Mouse (Mus musculus) midbrain, embryonic 15.5 days (tissue): ENCODE results near the gene Nkd1. TPM values are rescaled to one million over a fixed set of nuclear protein-coding genes. Genes with fewer than 3 reads are reported as not detected.

Source experiments
- ATAC-seq: fragments of 200-750 bp; cut with Nextera tagmentation; replicated peaks from 2 replicates; pipeline ENCODE4 v1.8.0; 2017; ENCODE audit warnings: moderate TSS enrichment
- H3K27ac ChIP-seq: fragments of 300-500 bp; sonication (generic); 2 replicates; pipeline ENCODE4 v1.5.1; 2015; ENCODE audit warnings: mild to moderate bottlenecking, inconsistent platforms
- H3K27me3 ChIP-seq: fragments of 300-500 bp; sonication (generic); replicated peaks from 2 replicates; pipeline ENCODE4 v1.6.1; 2015; ENCODE audit warnings: inconsistent platforms
- H3K36me3 ChIP-seq: fragments of 300-500 bp; sonication (generic); replicated peaks from 2 replicates; pipeline ENCODE4 v1.6.1; 2015; ENCODE audit warnings: inconsistent platforms
- H3K4me1 ChIP-seq: fragments of 300-500 bp; sonication (generic); 2 replicates; pipeline ENCODE4 v1.6.1; 2015; ENCODE audit warnings: inconsistent platforms
- H3K4me2 ChIP-seq: fragments of 300-500 bp; sonication (generic); 2 replicates; pipeline ENCODE4 v1.6.1; 2015; ENCODE audit warnings: inconsistent platforms, mild to moderate bottlenecking, moderate library complexity
- H3K4me3 ChIP-seq: fragments of 300-500 bp; sonication (generic); 2 replicates; pipeline ENCODE4 v1.5.1; 2015; ENCODE audit warnings: mild to moderate bottlenecking, inconsistent platforms
- H3K9ac ChIP-seq: fragments of 300-500 bp; sonication (generic); 2 replicates; pipeline ENCODE4 v1.6.1; 2015; ENCODE audit warnings: mild to moderate bottlenecking, inconsistent platforms
- H3K9me3 ChIP-seq: fragments of 300-500 bp; sonication (generic); 2 replicates; pipeline ENCODE4 v1.6.1; 2016; ENCODE audit warnings: inconsistent platforms
- WGBS: fragments of 180-500 bp; shearing (Covaris S2); methylation state at CpG from one replicate; pipeline ENCODE4 v1.1.7; 2015; ENCODE audit warnings: mixed read lengths; 5-methylcytosine and 5-hydroxymethylcytosine counted together
- polyA plus RNA-seq: library from polyadenylated mRNA; unstranded; fragments of >200 nt; fragmentation: Nextera tagmentation; extraction: Ambion mirVana; gene quantifications from 2 replicates; pipeline ENCODE4 v1.2.1, GENCODE M21; 2015

Nkd1 gene
- polyA plus RNA-seq, result 62.9 and 69.1 TPM in 2 replicates

DNA sequence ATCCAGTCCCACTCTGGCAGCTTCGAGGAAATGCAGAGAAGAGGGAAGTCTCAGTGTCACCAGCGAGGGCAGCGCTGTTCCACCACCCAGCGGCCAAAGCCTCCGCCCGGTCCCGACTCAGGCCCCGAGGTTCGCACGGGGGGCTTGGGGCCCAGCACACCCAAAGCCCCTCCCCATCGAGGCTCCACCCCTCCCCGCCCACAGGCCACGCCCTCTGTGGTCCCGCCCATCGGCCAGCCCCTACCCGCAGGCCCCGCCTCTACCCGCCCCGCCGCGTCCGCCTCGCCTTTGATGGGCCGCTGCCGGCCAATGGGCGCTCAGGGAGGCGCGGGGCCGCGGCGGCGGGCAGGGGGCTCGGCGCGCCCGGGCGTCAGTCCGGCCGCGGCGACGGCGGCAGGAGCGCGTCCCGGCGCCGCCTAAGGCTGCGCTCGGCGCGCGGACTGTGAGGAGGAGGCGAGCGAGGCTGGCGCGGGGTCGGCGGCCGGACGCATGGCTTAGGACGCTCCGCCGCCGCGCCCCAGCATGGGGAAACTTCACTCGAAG is at the start of gene Nkd1:
TSS of gene Nkd1 (plus strand) at position 370 of the 543 bp plus-strand sequence.
- H3K9ac ChIP-seq, result peak within 1 kb of the TSS; percentile 70
- no peaks in the 10 kb centered on the region for H3K9me3 ChIP-seq
- H3K4me1 ChIP-seq, result peaks cover 53% of the 10 kb centered on the region
- peak within 1 kb of the TSS; percentile 98 for H3K4me2 ChIP-seq
- peak within 1 kb of the TSS; percentile 67 for H3K4me3 ChIP-seq
- no peaks in the 10 kb centered on the region for H3K36me3 ChIP-seq
- WGBS, result under 1% methylated on average over 61 of the region's 67 CpGs
- peak within 1 kb of the TSS; percentile 42 for H3K27ac ChIP-seq
- peak; percentile 84 for ATAC-seq
- peaks cover 9% of the 10 kb centered on the region; the same call in 1 of the 2 replicates for H3K27me3 ChIP-seq

DNA sequence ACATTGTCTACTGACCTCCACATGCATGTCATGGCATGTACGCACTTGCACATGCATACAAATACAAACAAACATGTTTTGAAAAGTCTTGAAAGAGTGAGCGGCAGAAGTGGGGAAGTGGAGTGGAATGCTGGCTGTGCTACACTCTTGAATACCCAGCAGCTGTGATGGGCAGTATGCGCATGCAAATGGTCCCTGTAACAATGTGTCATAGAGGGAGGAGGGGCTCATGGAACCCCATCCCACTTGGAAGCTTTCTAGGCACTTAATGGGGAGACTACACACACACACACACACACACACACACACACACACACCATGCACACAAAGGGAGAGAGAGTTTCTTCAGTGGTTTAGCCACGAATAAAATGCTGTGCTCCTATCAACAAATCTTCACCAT is 39.9 kb upstream of the Nkd1 start:
- no peaks in the 10 kb centered on the region for H3K4me1 ChIP-seq
- H3K36me3 ChIP-seq, result no peaks in the 10 kb centered on the region
- no peak overlapping the region for H3K4me3 ChIP-seq
- no peaks in the 10 kb centered on the region for H3K27me3 ChIP-seq
- 58% methylated on average over 4 of the region's 4 CpGs for whole genome bisulfite sequencing
- ATAC-seq, result no peak
- H3K27ac ChIP-seq, result no peak overlapping the region
- no peak overlapping the region for H3K4me2 ChIP-seq
- no peak overlapping the region for H3K9ac ChIP-seq
- H3K9me3 ChIP-seq, result no peaks in the 10 kb centered on the region

DNA sequence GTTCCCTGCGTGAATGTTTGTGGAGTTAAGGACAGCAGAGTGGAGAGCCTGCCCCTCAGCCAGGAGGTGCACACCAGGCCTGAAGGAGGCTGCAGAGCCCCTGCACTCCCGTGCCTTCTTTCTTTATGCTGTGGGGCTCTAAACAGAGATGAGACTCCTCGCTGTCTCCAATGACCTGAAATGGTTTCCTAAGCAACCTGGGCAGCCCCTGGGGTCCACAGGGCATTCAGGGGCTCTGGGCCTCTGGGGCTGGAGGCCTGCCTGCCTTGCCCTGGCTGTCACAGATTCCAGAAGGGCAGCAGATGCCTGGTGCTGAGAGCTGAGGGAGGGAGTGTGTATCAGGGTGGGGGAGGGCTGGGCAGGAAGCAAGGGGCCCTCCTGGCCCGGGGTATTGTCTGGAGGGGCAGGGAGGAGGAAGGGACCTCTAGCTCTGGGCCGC is 32.7 kb upstream of the Nkd1 start:
- Histone ChIP-seq H3K4me2 (no peak overlapping the region), H3K9ac (no peak overlapping the region), H3K27ac (no peak overlapping the region), H3K9me3 (no peaks in the 10 kb centered on the region), H3K27me3 (no peaks in the 10 kb centered on the region), H3K4me3 (no peak overlapping the region), H3K36me3 (no peaks in the 10 kb centered on the region), H3K4me1 (peaks cover 12% of the 10 kb centered on the region)
- 5% methylated on average over 5 of the region's 5 CpGs for WGBS
- no peak for ATAC-seq

GRCm38 (mm10) chr8:88494076-88494475 is 27.1 kb upstream of the Nkd1 start:
- H3K36me3 ChIP-seq, result no peaks in the 10 kb centered on the region
- no peak overlapping the region for H3K4me2 ChIP-seq
- no peak for ATAC-seq
- H3K4me1 ChIP-seq, result peaks cover 7% of the 10 kb centered on the region; the same call in 1 of the 2 replicates
- H3K27me3 ChIP-seq, result no peaks in the 10 kb centered on the region; the same call in 1 of the 2 replicates
- no peak overlapping the region for H3K9ac ChIP-seq
- 87% methylated on average over 2 of the region's 2 CpGs for WGBS
- H3K27ac ChIP-seq, result no peak overlapping the region
- no peaks in the 10 kb centered on the region for H3K9me3 ChIP-seq
- no peak overlapping the region for H3K4me3 ChIP-seq

- Histone ChIP-seq H3K9ac (no peak overlapping the region), H3K9me3 (no peaks in the 10 kb centered on the region), H3K27me3 (no peaks in the 10 kb centered on the region; the same call in 1 of the 2 replicates), H3K36me3 (no peaks in the 10 kb centered on the region), H3K4me2 (peak overlapping the region; percentile 28), H3K4me3 (peak overlapping the region; percentile 21), H3K27ac (peak overlapping the region; percentile 53), H3K4me1 (peaks cover 7% of the 10 kb centered on the region; the same call in 1 of the 2 replicates)
- WGBS, result 7% methylated on average over 11 of the region's 11 CpGs
- peak; percentile 85 for ATAC-seq
Observed at GRCm38 (mm10) chr8:88495071-88495805, 25.9 kb upstream of the Nkd1 start.

DNA sequence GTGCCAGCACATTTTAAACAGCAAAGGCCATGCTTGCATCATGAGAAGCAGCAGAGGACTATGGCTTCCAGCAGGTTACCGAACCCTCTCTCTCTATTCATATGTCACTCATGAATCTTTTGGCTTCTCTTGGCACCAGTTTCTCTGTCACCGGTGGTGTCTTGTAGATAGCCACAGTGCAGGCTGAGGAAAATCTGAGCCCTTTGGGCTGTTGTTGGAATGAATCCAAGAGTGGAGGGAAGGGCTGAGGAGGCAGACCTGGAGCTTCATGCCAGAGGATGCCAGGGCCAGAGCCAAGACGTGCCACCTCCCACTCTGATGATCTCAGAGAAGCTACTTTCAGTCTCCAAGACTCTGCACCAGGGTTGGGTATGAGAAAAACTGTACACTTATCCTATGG is 19.0 kb upstream of the Nkd1 start:
- H3K36me3 ChIP-seq, result no peaks in the 10 kb centered on the region
- no peaks in the 10 kb centered on the region for H3K9me3 ChIP-seq
- H3K4me2 ChIP-seq, result no peak overlapping the region
- no peak overlapping the region for H3K9ac ChIP-seq
- H3K27me3 ChIP-seq, result no peaks in the 10 kb centered on the region
- H3K27ac ChIP-seq, result no peak overlapping the region
- whole genome bisulfite sequencing, result 76% methylated on average over 3 of the region's 3 CpGs
- ATAC-seq, result no peak
- no peaks in the 10 kb centered on the region for H3K4me1 ChIP-seq
- H3K4me3 ChIP-seq, result no peak overlapping the region

- H3K4me1 ChIP-seq, result peaks cover 2% of the 10 kb centered on the region
- ATAC-seq, result no peak
- no peak overlapping the region for H3K27ac ChIP-seq
- no peaks in the 10 kb centered on the region for H3K27me3 ChIP-seq
- no peak overlapping the region for H3K9ac ChIP-seq
- no peak overlapping the region for H3K4me3 ChIP-seq
- H3K9me3 ChIP-seq, result no peaks in the 10 kb centered on the region
- H3K36me3 ChIP-seq, result no peaks in the 10 kb centered on the region
- WGBS, result 85% methylated on average over 5 of the region's 5 CpGs
- H3K4me2 ChIP-seq, result no peak overlapping the region
Observed at GRCm38 (mm10) chr8:88506981-88507380, 14.2 kb upstream of the Nkd1 start.

- H3K4me2 ChIP-seq, result no peak overlapping the region
- H3K27me3 ChIP-seq, result no peaks in the 10 kb centered on the region
- WGBS, result 88% methylated on average over 5 of the region's 5 CpGs
- no peak for ATAC-seq
- no peaks in the 10 kb centered on the region for H3K36me3 ChIP-seq
- H3K9ac ChIP-seq, result no peak overlapping the region
- H3K4me3 ChIP-seq, result no peak overlapping the region
- no peak overlapping the region for H3K27ac ChIP-seq
- H3K9me3 ChIP-seq, result no peaks in the 10 kb centered on the region
- peaks cover 13% of the 10 kb centered on the region for H3K4me1 ChIP-seq
Observed at GRCm38 (mm10) chr8:88511061-88511460, 10.1 kb upstream of the Nkd1 start.

DNA sequence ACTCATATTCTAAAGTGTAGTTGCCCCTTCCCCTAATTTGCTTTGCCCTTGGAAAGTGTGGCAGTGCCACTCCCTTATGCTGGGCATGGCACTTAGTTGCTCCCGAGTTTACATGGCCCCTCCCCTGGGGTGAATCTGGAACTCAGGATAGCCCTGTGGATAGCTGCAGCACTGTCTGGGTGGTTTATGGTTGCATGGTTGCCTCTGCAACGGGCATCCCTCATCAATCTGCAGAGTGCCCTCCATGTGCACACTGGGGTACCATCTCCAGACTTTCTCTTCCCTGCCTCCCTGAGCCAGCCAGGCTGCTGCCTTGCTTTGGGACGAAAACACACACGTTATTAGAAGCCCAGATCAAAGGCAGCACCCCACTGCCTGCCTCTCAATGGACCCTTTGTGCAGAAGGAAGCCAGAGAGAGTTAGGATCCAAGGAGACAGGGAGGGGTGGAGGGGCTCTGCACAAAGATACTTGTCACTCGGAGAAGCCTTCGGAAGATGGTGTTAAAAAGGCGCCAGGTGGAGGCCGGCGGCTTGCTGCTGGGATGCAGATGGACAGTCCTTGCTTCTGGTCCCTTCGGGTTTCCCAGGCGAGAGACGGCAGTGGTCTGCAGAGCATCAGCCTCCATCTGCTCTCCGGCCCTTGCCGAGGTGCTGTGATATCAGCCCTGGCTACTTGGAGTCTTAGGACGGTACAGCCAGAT is 8.9 kb upstream of the Nkd1 start:
- H3K27ac ChIP-seq, result peak overlapping the region; percentile 53
- no peak overlapping the region for H3K4me3 ChIP-seq
- ATAC-seq, result peak; percentile 66
- H3K36me3 ChIP-seq, result no peaks in the 10 kb centered on the region
- H3K27me3 ChIP-seq, result no peaks in the 10 kb centered on the region
- peak overlapping the region; percentile 14; the same call in 1 of the 2 replicates for H3K9ac ChIP-seq
- WGBS, result 4% methylated on average over 15 of the region's 15 CpGs
- H3K4me1 ChIP-seq, result peaks cover 13% of the 10 kb centered on the region
- H3K4me2 ChIP-seq, result peak overlapping the region; percentile 34
- H3K9me3 ChIP-seq, result no peaks in the 10 kb centered on the region

DNA sequence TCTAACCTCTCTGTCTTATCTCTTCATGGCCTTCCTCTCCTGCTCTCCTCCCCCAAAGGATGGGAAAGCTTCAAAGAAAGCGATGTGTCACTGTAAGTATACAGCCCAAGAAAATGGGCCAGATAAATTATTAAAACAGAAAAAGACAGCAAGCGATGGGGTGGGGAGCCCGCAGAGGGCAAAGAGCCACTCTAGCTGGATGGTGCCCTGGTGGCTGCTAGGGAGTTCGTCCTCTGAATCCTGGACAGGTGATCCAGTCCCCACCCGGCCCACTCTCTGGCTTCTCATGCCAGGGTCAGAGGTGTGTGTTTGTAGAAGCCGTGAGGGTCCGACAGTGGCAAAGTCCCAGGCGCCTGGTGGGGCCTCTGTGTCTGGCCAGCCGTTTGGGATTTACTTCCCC is 3.1 kb upstream of the Nkd1 start:
- H3K4me2 ChIP-seq, result no peak overlapping the region
- no peak overlapping the region for H3K9ac ChIP-seq
- H3K4me1 ChIP-seq, result peaks cover 25% of the 10 kb centered on the region
- 41% methylated on average over 9 of the region's 9 CpGs for WGBS
- no peak for ATAC-seq
- H3K27ac ChIP-seq, result no peak overlapping the region
- no peaks in the 10 kb centered on the region for H3K36me3 ChIP-seq
- H3K27me3 ChIP-seq, result peaks cover 9% of the 10 kb centered on the region; the same call in 1 of the 2 replicates
- H3K4me3 ChIP-seq, result no peak overlapping the region
- H3K9me3 ChIP-seq, result no peaks in the 10 kb centered on the region

GRCm38 (mm10) chr8:88520381-88520780 is 773 bp upstream of the Nkd1 start:
- peak overlapping the region; percentile 67; the same call in 1 of the 2 replicates for H3K4me3 ChIP-seq
- H3K9me3 ChIP-seq, result no peaks in the 10 kb centered on the region
- no peak overlapping the region for H3K9ac ChIP-seq
- ATAC-seq, result no peak
- peaks cover 9% of the 10 kb centered on the region; the same call in 1 of the 2 replicates for H3K27me3 ChIP-seq
- H3K36me3 ChIP-seq, result no peaks in the 10 kb centered on the region
- H3K27ac ChIP-seq, result no peak overlapping the region
- peaks cover 48% of the 10 kb centered on the region for H3K4me1 ChIP-seq
- WGBS, result 11% methylated on average over 13 of the region's 13 CpGs
- peak overlapping the region; percentile 98 for H3K4me2 ChIP-seq
